In genomic region chr9:35574416-35574815, GRCm38 (mm10) we compare ENCODE assay signal across 10 mouse cellular contexts. TPM values are rescaled to one million over a fixed set of nuclear protein-coding genes. Genes with fewer than 3 reads are reported as not detected.
DNase-seq lines count a peak whose midpoint lies in the region; ATAC-seq and TF ChIP-seq lines count a peak whose summit lies in the region.
"Had no signal": no experiment of that assay in that cellular context is flagged by ENCODE, and none has a peak within 500 bp of the region (broad histone marks: within the 10 kb centered on the region; RNA-seq: fewer than 3 reads in every experiment).

No protein-coding gene starts in this region.

- H3K27me3 ChIP-seq in kidney, postnatal 0 days (ENCODE audit: insufficient read depth, low read length) = no peaks in the 10 kb centered on the region
- peaks cover 5% of the 10 kb centered on the region for H3K27me3 ChIP-seq in embryonic facial prominence, embryonic 15.5 days
- H3K27me3 ChIP-seq in intestine, postnatal 0 days (replicated peaks; ENCODE audit: control insufficient read depth, insufficient read depth, low read length) = peaks cover 10% of the 10 kb centered on the region; the same call in 1 of the 2 replicates

- no peaks in the 10 kb centered on the region for H3K4me1 ChIP-seq in kidney, postnatal 0 days (replicated peaks; ENCODE audit: insufficient read depth, low read length)
- H3K4me1 ChIP-seq in embryonic facial prominence, embryonic 15.5 days = peaks cover 8% of the 10 kb centered on the region
- H3K4me1 ChIP-seq in intestine, postnatal 0 days (replicated peaks; ENCODE audit: control insufficient read depth, insufficient read depth, low read length) = 0 out of 2 replicates have a peak, but pooled peaks cover 3% of the 10 kb centered on the region
- peaks cover 5% of the 10 kb centered on the region; the same call in 1 of the 2 replicates for H3K4me1 ChIP-seq in olfactory bulb, adult 2 months (ENCODE audit: control insufficient read depth, insufficient read depth, low read length)

- H3K36me3 ChIP-seq in kidney, postnatal 0 days (ENCODE audit: insufficient read depth, low read length) = no peaks in the 10 kb centered on the region
- H3K36me3 ChIP-seq in embryonic facial prominence, embryonic 15.5 days = no peaks in the 10 kb centered on the region
- H3K36me3 ChIP-seq in intestine, postnatal 0 days (ENCODE audit: control insufficient read depth, insufficient read depth) = no peaks in the 10 kb centered on the region

- no peak overlapping the region for H3K27ac ChIP-seq in kidney, postnatal 0 days
- no peak overlapping the region for H3K27ac ChIP-seq in embryonic facial prominence, embryonic 15.5 days (replicated peaks)
- no peak overlapping the region for H3K27ac ChIP-seq in intestine, postnatal 0 days (ENCODE audit: low read depth, low read length)
- H3K27ac ChIP-seq in olfactory bulb, adult 2 months (ENCODE audit: insufficient read depth, low read depth, low read length) = no peak overlapping the region

- no peak for ATAC-seq in kidney, postnatal 0 days (replicated peaks; ENCODE audit: low FRiP score, low read depth)
- no peak for ATAC-seq in embryonic facial prominence, embryonic 15.5 days (ENCODE audit: insufficient number of reproducible peaks, low FRiP score, low TSS enrichment, low read depth)
- ATAC-seq in intestine, postnatal 0 days = no peak

- H3K4me2 ChIP-seq in kidney, postnatal 0 days (ENCODE audit: low read length) = peak overlapping the region; percentile 46
- peak overlapping the region; percentile 49 for H3K4me2 ChIP-seq in embryonic facial prominence, embryonic 15.5 days (replicated peaks)
- H3K4me2 ChIP-seq in intestine, postnatal 0 days (replicated peaks; ENCODE audit: low read depth) = peak overlapping the region; percentile 40; the same call in 1 of the 2 replicates

- H3K9ac ChIP-seq in kidney, postnatal 0 days (ENCODE audit: low read depth, low read length) = 0 out of 2 replicates have a peak overlapping the region, but pooled peaks have one; percentile 31
- H3K9ac ChIP-seq in embryonic facial prominence, embryonic 15.5 days = no peak overlapping the region
- H3K9ac ChIP-seq in intestine, postnatal 0 days (ENCODE audit: low read depth, low read length) = no peak overlapping the region

- TF ChIP-seq POLR2A in olfactory bulb, adult 2 months (IDR thresholded peaks at IDR 0.05; ENCODE audit: insufficient read depth, low read depth, low read length) = no peak

- TF ChIP-seq CTCF in kidney, postnatal 0 days (IDR thresholded peaks at IDR 0.05; ENCODE audit: low read depth) = no peak
- no peak for TF ChIP-seq CTCF in intestine, postnatal 0 days (IDR thresholded peaks at IDR 0.05; ENCODE audit: low read depth)
- TF ChIP-seq CTCF in olfactory bulb, adult 2 months (IDR thresholded peaks at IDR 0.05; ENCODE audit: insufficient read depth, low read depth, low read length) = no peak

- no peak for DNase-seq in kidney, postnatal 0 days (ENCODE audit: low spot score)
- no peak for DNase-seq in kidney, adult 9 months
- DNase-seq in right cerebral cortex, postnatal 10 days (ENCODE audit: low spot score in 2 of 2) = no peak
- no peak for DNase-seq in cerebellum, postnatal 14 days
- no peak for DNase-seq in urinary bladder, postnatal 36 days (ENCODE audit: low spot score in 2 of 2)

- H3K4me3 ChIP-seq in kidney, postnatal 0 days (replicated peaks; ENCODE audit: low read depth, low read length) = 0 out of 2 replicates have a peak overlapping the region, but pooled peaks have one; percentile 9
- H3K4me3 ChIP-seq in embryonic facial prominence, embryonic 15.5 days (replicated peaks) = peak overlapping the region; percentile 23
- H3K4me3 ChIP-seq in intestine, postnatal 0 days (ENCODE audit: low read depth, low read length) = 0 out of 2 replicates have a peak overlapping the region, but pooled peaks have one; percentile 17
- peak overlapping the region; percentile 22; the same call in 1 of the 2 replicates for H3K4me3 ChIP-seq in olfactory bulb, adult 2 months (ENCODE audit: insufficient read depth, low read depth, low read length)
- H3K4me3 ChIP-seq: myocyte had no signal

- 3% methylated on average over 32 of the region's 32 CpGs for WGBS in kidney, postnatal 0 days
- 4% methylated on average over 32 of the region's 32 CpGs for WGBS in embryonic facial prominence, embryonic 15.5 days
- WGBS in intestine, postnatal 0 days = 6% methylated on average over 32 of the region's 32 CpGs
- WGBS in olfactory bulb, adult 2 months = 8% methylated on average over 32 of the region's 32 CpGs

- H3K9me3 ChIP-seq in kidney, postnatal 0 days (replicated peaks; ENCODE audit: low read length) = no peaks in the 10 kb centered on the region
- H3K9me3 ChIP-seq in embryonic facial prominence, embryonic 15.5 days (replicated peaks) = no peaks in the 10 kb centered on the region
- no peaks in the 10 kb centered on the region for H3K9me3 ChIP-seq in intestine, postnatal 0 days (ENCODE audit: control insufficient read depth)

RNA-seq across cellular contexts. Expression of gene Hyls1, which starts 4.2 kb away (rescaled TPM):
- 7.6 and 8.1 TPM in 2 replicates for polyA plus RNA-seq in kidney, postnatal 0 days (2015; fragmentation: Nextera tagmentation; extraction: Ambion mirVana)
- 19.5 and 23.1 TPM in 2 replicates for polyA plus RNA-seq in embryonic facial prominence, embryonic 15.5 days (2015; fragmentation: Nextera tagmentation; extraction: Ambion mirVana)
- 4.2 and 4.9 TPM in 2 replicates for polyA plus RNA-seq in intestine, postnatal 0 days (2015; fragmentation: Nextera tagmentation; extraction: Ambion mirVana)
- polyA plus RNA-seq in olfactory bulb, adult 2 months (2012; ENCODE audit: insufficient read depth, insufficient read length, low replicate concordance, missing spikeins) = not detected in 2 replicates

RNA-seq across cellular contexts. Expression of gene Pate2, which starts 4.3 kb away (rescaled TPM):
- 0.28 and 0.36 TPM in 2 replicates for polyA plus RNA-seq in kidney, postnatal 0 days (2015; fragmentation: Nextera tagmentation; extraction: Ambion mirVana)
- polyA plus RNA-seq in embryonic facial prominence, embryonic 15.5 days (2015; fragmentation: Nextera tagmentation; extraction: Ambion mirVana) = 0.53 and 1.1 TPM in 2 replicates
- 0.27 and 0.31 TPM in 2 replicates for polyA plus RNA-seq in intestine, postnatal 0 days (2015; fragmentation: Nextera tagmentation; extraction: Ambion mirVana)
- not detected in 2 replicates for polyA plus RNA-seq in olfactory bulb, adult 2 months (2012; ENCODE audit: insufficient read depth, insufficient read length, low replicate concordance, missing spikeins)

RNA-seq across cellular contexts. Expression of gene Pus3, which starts 16.0 kb away (rescaled TPM):
- polyA plus RNA-seq in kidney, postnatal 0 days (2015; fragmentation: Nextera tagmentation; extraction: Ambion mirVana) = 20.0 and 20.2 TPM in 2 replicates
- polyA plus RNA-seq in embryonic facial prominence, embryonic 15.5 days (2015; fragmentation: Nextera tagmentation; extraction: Ambion mirVana) = 17.6 and 18.9 TPM in 2 replicates
- polyA plus RNA-seq in intestine, postnatal 0 days (2015; fragmentation: Nextera tagmentation; extraction: Ambion mirVana) = 6.5 and 6.6 TPM in 2 replicates
- not detected in 2 replicates for polyA plus RNA-seq in olfactory bulb, adult 2 months (2012; ENCODE audit: insufficient read depth, insufficient read length, low replicate concordance, missing spikeins)

RNA-seq across cellular contexts. Expression of gene Ddx25, which starts 16.1 kb away (rescaled TPM):
- 0.96 and 0.97 TPM in 2 replicates for polyA plus RNA-seq in kidney, postnatal 0 days (2015; fragmentation: Nextera tagmentation; extraction: Ambion mirVana)
- polyA plus RNA-seq in embryonic facial prominence, embryonic 15.5 days (2015; fragmentation: Nextera tagmentation; extraction: Ambion mirVana) = 2.3 and 2.8 TPM in 2 replicates
- polyA plus RNA-seq in intestine, postnatal 0 days (2015; fragmentation: Nextera tagmentation; extraction: Ambion mirVana) = 0.27 and 0.50 TPM in 2 replicates
- not detected in 2 replicates for polyA plus RNA-seq in olfactory bulb, adult 2 months (2012; ENCODE audit: insufficient read depth, insufficient read length, low replicate concordance, missing spikeins)
- polyA plus RNA-seq: myocyte had no signal

RNA-seq across cellular contexts. Expression of gene Pate4, which starts 37.3 kb away (rescaled TPM):
- not detected in 2 replicates for polyA plus RNA-seq in kidney, postnatal 0 days (2015; fragmentation: Nextera tagmentation; extraction: Ambion mirVana)
- 0.27 TPM in 1 of 2 replicates, not detected in the other for polyA plus RNA-seq in embryonic facial prominence, embryonic 15.5 days (2015; fragmentation: Nextera tagmentation; extraction: Ambion mirVana)
- polyA plus RNA-seq in intestine, postnatal 0 days (2015; fragmentation: Nextera tagmentation; extraction: Ambion mirVana) = not detected in 2 replicates
- polyA plus RNA-seq in olfactory bulb, adult 2 months (2012; ENCODE audit: insufficient read depth, insufficient read length, low replicate concordance, missing spikeins) = not detected in 2 replicates
- polyA plus RNA-seq: cortical plate, adult 2 months; myocyte had no signal
